Mouse (Mus musculus): ENCODE results near the gene Spred1.
"Not testable (repeated sequence)": the region's sequence is repeated elsewhere in the genome, so short reads cannot be mapped to it uniquely, and the experiment has no call there.

Gene Spred1

DNA sequence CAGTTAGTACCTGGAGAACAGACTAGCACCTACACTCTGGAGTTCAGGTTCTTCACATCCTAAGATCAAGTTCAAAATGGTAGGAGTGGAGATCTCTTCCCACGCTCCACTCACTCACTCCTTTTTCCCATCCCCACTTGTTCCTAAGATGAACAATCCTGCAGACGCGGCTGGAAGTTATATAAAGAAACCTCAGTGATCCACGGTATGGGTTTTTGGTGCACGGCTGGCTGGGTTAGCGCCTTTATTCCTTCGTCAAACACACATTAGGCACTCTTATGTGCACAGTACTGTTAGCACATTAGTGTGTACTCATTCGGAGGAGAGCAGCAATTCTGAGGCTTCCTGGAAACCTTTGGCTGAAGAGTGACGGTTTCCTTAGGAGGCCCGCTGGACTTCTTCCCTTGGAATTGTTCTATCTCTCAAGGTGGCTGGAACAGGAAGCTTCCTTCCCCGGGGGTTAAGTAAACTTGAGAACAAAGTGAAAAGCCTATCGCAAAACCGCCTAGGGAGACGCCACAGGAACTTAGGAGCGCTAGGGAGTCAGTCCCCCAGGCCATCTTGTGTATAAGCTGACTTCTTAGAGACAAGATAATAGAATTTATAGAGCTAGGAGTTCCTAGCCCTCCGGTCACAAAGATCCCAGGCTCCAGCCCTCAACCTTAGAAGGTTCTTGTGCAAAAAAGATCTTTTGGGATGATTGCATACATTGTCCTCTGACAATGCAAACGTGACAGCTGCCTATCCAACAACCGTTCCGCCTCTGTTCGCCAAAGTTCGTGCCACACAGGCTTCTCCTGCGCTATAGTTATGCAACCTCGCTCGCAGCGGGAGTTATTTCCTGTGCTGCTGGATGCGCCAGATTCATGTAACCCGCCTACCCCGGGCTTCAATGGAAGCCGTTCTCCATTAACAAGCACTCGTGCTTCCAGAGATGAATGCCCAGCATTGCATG lies 1.6 kb upstream of the Spred1 start:
- DNase-seq (ENCODE audit: low spot score in 2 of 2) = no peak

GRCm38 (mm10) chr2:117120246-117121211 lies 645 bp upstream of the Spred1 start:
- DNase-seq (ENCODE audit: low spot score in 2 of 2) = peak; percentile 62 to 74

- DNase-seq (ENCODE audit: low spot score in 2 of 2) = no peak
Observed at GRCm38 (mm10) chr2:117121984-117122605, 921 bp downstream of the Spred1 start.

DNA sequence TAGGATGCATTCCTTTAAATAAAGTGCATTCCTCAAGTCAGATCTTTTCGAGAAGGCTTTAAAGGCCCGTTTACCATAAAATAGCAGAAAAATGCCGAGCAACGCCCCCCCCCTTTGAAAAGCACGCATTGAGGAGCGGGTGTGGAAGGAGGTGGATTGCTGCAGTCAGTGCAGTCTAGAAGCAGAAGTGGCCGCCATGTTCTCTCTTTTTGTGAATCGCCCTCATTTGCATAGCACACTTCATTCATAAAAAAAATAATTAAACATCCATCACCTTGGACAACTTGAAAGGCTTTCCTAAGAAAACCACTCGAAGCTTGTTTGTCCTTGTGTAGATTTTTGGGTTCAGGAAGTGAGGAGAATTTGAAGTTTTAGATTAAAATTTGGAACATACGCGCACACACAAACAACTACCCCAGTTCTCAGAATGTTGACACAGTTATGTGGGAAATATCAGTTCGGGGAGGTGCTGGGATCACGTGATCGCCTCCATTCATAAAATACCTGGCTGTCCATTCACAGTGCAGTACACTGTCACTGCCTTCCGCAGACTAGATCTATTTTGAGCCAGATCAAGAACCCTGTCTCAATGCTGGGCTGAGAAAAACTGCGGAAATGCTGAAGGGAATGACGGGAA lies 1.6 kb downstream of the Spred1 start:
- peak; percentile 76 for DNase-seq (ENCODE audit: low spot score in 2 of 2)

GRCm38 (mm10) chr2:117123701-117124100 lies 2.5 kb downstream of the Spred1 start:
- DNase-seq (ENCODE audit: low spot score in 2 of 2) = no peak

DNA sequence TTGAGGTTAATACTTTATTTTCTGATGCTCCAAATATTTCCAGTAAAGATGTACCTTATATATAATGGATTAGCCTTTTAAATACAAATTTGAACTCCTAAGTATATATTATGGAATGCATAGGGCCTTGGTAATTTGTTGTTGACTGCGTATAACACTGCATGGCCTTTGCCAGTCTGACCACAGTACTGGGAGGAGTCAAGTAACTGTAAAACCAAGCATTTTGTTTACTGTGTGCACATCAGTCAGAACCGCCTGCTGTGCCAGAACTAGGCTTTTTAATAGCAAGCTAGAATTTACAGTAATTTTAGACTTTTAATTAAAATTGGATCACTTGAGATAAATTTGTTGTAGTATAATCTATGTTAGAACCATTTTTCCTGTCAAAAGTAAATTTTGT lies 3.7 kb downstream of the Spred1 start:
- DNase-seq (ENCODE audit: low spot score in 2 of 2) = no peak

DNA sequence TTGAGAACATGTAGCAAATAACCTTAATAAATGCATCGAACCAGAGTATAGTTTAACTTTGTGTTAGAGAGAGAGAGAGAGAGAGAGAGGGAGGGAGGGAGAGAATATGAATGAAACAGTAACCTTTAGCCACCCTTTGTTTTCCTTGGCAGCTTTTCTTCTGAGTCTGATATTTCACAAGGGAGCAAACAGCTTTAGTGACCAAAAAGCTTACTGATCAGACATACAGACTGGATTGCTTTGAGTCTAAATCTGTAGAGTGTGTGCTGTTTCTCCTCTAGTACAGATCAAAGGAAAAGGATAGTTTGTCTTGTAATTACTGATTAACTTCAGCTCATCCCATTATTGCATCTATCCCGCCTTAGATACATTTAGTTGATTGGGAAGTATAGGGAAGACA lies 8.0 kb downstream of the Spred1 start:
- DNase-seq (ENCODE audit: low spot score in 2 of 2) = no peak

DNA sequence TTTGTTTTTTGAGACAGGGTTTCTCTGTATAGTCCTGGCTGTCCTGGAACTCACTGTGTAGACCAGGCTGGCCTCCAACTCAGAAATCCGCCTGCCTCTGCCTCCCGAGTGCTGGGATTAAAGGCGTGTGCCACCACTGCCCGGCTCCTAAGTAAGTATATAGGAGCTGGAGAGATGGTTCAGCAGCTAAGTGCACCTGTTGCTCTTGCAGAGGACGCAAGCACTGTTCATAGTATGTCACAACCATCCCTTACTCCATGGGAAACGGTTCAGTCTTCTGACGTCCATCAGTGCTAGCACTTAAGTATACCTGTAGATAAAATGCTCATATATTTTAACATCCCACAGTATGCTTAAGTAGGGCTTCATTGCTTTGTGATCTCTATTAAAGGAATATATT lies 9.9 kb downstream of the Spred1 start:
- not testable (repeated sequence) for DNase-seq (ENCODE audit: low spot score in 2 of 2)

GRCm38 (mm10) chr2:117131910-117132309 lies 10.7 kb downstream of the Spred1 start:
- no peak for DNase-seq (ENCODE audit: low spot score in 2 of 2)

- DNase-seq (ENCODE audit: low spot score in 2 of 2) = no peak
Observed at GRCm38 (mm10) chr2:117133541-117133940, 12.4 kb downstream of the Spred1 start.

GRCm38 (mm10) chr2:117137751-117138150 lies 16.6 kb downstream of the Spred1 start:
- no peak for DNase-seq (ENCODE audit: low spot score in 2 of 2)

DNA sequence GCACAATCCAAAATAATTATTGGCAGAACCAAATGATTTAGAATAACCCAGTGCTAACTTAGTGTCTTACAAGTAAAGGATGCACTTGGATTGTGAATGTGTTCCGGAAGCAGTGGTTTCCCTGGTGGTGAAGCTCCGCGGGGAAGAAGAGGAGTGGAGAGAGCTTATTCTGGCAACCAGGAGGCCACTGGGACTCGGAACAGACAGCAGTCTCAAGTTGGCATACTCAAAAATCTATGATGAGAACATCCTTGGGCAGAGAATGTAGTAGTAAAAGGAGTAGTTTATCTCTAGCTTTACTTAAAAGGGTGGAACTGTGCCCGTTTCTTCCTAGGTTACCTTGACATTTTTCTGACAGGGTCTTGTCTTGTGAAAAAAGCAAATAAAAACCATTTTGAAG lies 17.8 kb downstream of the Spred1 start:
- DNase-seq (ENCODE audit: low spot score in 2 of 2) = no peak

- no peak for DNase-seq (ENCODE audit: low spot score in 2 of 2)
Observed at GRCm38 (mm10) chr2:117139977-117140376, 18.8 kb downstream of the Spred1 start.

DNA sequence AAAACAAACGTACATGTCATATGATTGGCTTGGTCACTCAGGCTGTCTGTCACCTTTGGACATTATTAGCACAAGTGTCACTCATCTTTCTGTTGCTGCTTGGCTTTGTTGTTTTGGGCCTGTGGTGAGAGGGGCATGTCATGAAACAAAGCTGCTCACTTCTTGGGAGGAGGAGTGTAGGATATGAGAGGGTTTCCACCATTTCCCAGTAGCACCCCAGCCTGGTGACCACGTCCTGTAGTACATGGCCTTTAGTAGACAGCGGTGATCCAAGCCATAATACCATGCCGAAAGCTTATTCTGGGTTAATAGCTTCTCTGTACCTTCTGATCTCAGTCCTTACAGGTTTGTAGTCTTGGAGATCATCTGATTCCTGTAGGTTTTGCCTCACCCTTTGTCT lies 21.9 kb downstream of the Spred1 start:
- DNase-seq (ENCODE audit: low spot score in 2 of 2) = no peak

DNA sequence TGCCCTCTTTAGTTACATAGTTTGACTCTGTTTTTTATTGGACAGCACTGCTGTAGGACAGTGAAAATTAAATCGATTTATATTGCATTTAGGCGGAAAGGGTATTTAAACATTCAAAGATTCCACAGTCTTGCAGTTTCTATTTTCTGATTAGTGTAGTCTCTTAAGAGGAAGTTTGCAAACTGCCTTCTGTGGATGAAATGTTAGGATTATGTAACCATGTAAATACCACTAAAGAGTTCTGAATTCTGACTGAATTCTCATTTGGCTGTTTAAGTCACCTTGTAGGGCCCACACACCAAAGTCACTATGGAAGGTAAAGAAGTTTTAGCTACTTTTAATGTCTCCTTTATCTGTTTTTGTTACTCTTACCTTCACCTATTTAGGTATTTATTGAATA lies 24.9 kb downstream of the Spred1 start:
- no peak for DNase-seq (ENCODE audit: low spot score in 2 of 2)

- no peak for DNase-seq (ENCODE audit: low spot score in 2 of 2)
Observed at GRCm38 (mm10) chr2:117146617-117147016, 25.4 kb downstream of the Spred1 start.

- DNase-seq (ENCODE audit: low spot score in 2 of 2) = no peak
Observed at GRCm38 (mm10) chr2:117152161-117152560, 31.0 kb downstream of the Spred1 start.

- no peak for DNase-seq (ENCODE audit: low spot score in 2 of 2)
Observed at GRCm38 (mm10) chr2:117168379-117168778, 47.2 kb downstream of the Spred1 start.

- no peak for DNase-seq (ENCODE audit: low spot score in 2 of 2)
Observed at GRCm38 (mm10) chr2:117169037-117169436, 47.9 kb downstream of the Spred1 start.

DNA sequence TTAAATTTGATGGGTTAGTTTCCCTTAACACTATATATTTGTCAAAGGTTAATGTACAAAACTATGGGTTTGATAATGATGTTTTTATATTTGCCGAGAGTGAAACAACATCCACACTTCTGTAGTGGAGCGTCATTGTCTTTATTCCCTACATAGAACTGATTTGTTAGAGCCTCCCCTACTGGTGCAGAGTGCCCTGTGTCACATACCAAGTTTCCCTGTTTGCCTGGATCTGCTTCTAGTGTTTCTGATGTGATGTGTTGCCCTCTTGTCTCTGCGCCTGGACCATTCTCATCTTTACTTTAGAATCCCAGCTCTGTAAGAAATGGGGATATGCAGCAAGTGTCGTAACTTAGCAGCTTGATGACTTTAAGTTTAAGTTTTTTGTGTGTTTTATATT lies 51.8 kb downstream of the Spred1 start:
- DNase-seq (ENCODE audit: low spot score in 2 of 2) = no peak

DNA sequence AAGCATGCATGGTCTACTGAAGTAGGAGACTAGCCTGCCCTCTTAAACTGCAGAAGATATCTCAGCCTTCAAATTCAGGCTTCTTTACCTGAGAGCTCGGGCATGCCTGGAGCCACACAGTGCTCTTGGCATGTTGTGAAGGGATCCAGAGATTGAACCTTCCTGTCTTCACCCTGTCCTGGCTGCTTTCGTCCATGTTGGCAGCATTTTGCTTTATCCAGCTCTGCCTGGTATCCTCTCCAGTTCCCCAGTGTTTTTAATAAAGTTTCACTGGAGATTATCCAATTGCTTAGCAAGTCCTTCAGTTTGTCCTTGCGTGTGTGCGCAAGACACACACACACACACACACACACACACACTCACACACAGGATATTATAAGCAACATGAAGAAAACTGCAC lies 54.9 kb downstream of the Spred1 start:
- DNase-seq (ENCODE audit: low spot score in 2 of 2) = no peak

Data from natural killer cell, adult 2 months (primary cell).